Mouse (Mus musculus): ENCODE data around the gene Zbtb11.

Gene Zbtb11

GRCm38 (mm10) chr16:55970416-55970815 is 3.3 kb upstream of the Zbtb11 start:
- DNase-seq (ENCODE audit: low read depth, low spot score) = no peak

GRCm38 (mm10) chr16:55971735-55972615 is 1.7 kb upstream of the Zbtb11 start:
- no peak for DNase-seq (ENCODE audit: low read depth, low spot score)

- no peak for DNase-seq (ENCODE audit: low read depth, low spot score)
Measured at GRCm38 (mm10) chr16:55972626-55973201, 969 bp upstream of the Zbtb11 start.

GRCm38 (mm10) chr16:55974256-55974902 is 696 bp downstream of the Zbtb11 start:
- peak; percentile 83 for DNase-seq (ENCODE audit: low read depth, low spot score)

GRCm38 (mm10) chr16:55974903-55975285 is 1.2 kb downstream of the Zbtb11 start:
- DNase-seq (ENCODE audit: low read depth, low spot score) = peak; percentile 28

GRCm38 (mm10) chr16:55986001-55986400 is 12.3 kb downstream of the Zbtb11 start:
- DNase-seq (ENCODE audit: low read depth, low spot score) = no peak

GRCm38 (mm10) chr16:55990311-55990710 is 16.6 kb downstream of the Zbtb11 start:
- no peak for DNase-seq (ENCODE audit: low read depth, low spot score)

- DNase-seq (ENCODE audit: low read depth, low spot score) = no peak
Measured at GRCm38 (mm10) chr16:55994235-55994634, 20.6 kb downstream of the Zbtb11 start.

GRCm38 (mm10) chr16:56006798-56007197 is 33.1 kb downstream of the Zbtb11 start:
- no peak for DNase-seq (ENCODE audit: low read depth, low spot score)

- no peak for DNase-seq (ENCODE audit: low read depth, low spot score)
Measured at GRCm38 (mm10) chr16:56008862-56009261, 35.2 kb downstream of the Zbtb11 start.

- DNase-seq (ENCODE audit: low read depth, low spot score) = no peak
Measured at GRCm38 (mm10) chr16:56012789-56013743, 39.4 kb downstream of the Zbtb11 start.

- no peak for DNase-seq (ENCODE audit: low read depth, low spot score)
Measured at GRCm38 (mm10) chr16:56014076-56014475, 40.4 kb downstream of the Zbtb11 start.

GRCm38 (mm10) chr16:56019660-56020059 is 46.0 kb downstream of the Zbtb11 start:
- DNase-seq (ENCODE audit: low read depth, low spot score) = no peak

GRCm38 (mm10) chr16:56027854-56028629 is 54.4 kb downstream of the Zbtb11 start:
- DNase-seq (ENCODE audit: low read depth, low spot score) = no peak

GRCm38 (mm10) chr16:56028722-56029551 is 55.3 kb downstream of the Zbtb11 start:
- DNase-seq (ENCODE audit: low read depth, low spot score) = no peak

- DNase-seq (ENCODE audit: low read depth, low spot score) = peak; percentile 98
Measured at GRCm38 (mm10) chr16:56029661-56030082, 56.0 kb downstream of the Zbtb11 start, which contains the start of gene Pcnp. Gene Pcnp, minus strand, starts transcription at chr16:56029739.

- DNase-seq (ENCODE audit: low read depth, low spot score) = no peak
Measured at GRCm38 (mm10) chr16:56034566-56034965, 60.9 kb downstream of the Zbtb11 start.

- DNase-seq (ENCODE audit: low read depth, low spot score) = no peak
Measured at GRCm38 (mm10) chr16:56036501-56036900, 62.8 kb downstream of the Zbtb11 start.

- DNase-seq (ENCODE audit: low read depth, low spot score) = peak; percentile 95
Measured at GRCm38 (mm10) chr16:56037138-56038010, 63.7 kb downstream of the Zbtb11 start, which contains the start of gene Trmt10c. Gene Trmt10c, minus strand, starts transcription at chr16:56037819.

Data from mesoderm, embryonic 11.5 days (tissue).